Mouse (Mus musculus) urinary bladder, postnatal 25 days (tissue): ENCODE measurements around the gene Taar4.

Experiments used
- DNase-seq: peaks from one replicate; pipeline ENCODE4 v3.0.0; 2022; ENCODE audit warnings: low spot score

Gene Taar4

DNA sequence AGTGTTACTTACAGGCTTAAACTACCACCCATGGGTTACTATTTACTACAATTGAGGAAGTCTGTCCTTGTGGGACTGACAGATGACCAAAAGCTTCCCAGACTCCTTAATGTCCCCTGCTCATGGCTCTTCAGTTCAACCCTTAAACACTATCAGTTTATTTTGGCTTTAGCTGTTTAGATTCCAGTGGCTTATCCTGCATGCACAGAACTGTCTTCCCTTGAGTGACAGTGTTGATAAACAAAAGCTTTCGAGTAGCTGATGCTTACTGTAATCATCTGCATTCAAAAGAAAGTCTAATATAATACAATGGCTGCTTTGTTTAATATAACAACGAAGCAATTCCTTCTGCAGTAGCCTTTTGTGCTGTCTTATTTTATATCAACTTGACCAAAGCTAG is 46.7 kb downstream of the Taar4 start:
- no peak for DNase-seq

- no peak for DNase-seq
Measured at GRCm38 (mm10) chr10:24008143-24008542, 47.8 kb downstream of the Taar4 start.
